Comparison of ENCODE assay signal across 23 mouse cellular contexts in the genomic region with DNA sequence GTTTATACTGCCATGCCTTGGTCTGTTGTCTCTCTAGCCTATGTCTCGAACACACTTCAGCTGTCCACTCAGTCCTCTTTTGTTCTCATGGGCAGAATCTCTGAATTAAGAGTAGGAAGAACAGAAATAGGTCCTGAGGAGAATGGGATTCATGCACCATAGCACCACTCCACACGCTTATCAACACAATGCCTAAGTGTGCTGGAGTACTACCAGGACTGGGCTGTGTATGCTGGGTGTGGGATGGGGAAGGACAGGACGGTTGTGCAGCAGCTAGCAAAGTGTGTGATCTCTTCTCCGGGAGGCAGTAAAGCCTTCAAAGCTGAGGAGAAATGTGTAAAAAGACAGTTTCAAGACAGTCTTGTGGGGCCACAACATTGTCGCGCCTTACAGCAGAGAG.
"Had no signal": no experiment of that assay in that cellular context is flagged by ENCODE, and none has a peak within 500 bp of the region (broad histone marks: within the 10 kb centered on the region; RNA-seq: fewer than 3 reads in every experiment).

No protein-coding gene starts in this region.

- H3K27me3 ChIP-seq: hindbrain, embryonic 13.5 days; hindbrain, embryonic 15.5 days; kidney, embryonic 15.5 days; limb, embryonic 13.5 days; limb, embryonic 15.5 days; liver, embryonic 12.5 days had no signal

- H3K9ac ChIP-seq: forebrain, postnatal 0 days; hindbrain, embryonic 13.5 days; hindbrain, embryonic 15.5 days; kidney, embryonic 15.5 days; limb, embryonic 13.5 days; limb, embryonic 15.5 days; liver, embryonic 12.5 days; liver, embryonic 14.5 days had no signal

- H3K9me3 ChIP-seq: hindbrain, embryonic 13.5 days; hindbrain, embryonic 15.5 days; kidney, embryonic 15.5 days; limb, embryonic 13.5 days; limb, embryonic 15.5 days; liver, embryonic 12.5 days had no signal

- H3K4me3 ChIP-seq: hindbrain, embryonic 13.5 days; hindbrain, embryonic 15.5 days; kidney, embryonic 15.5 days; limb, embryonic 13.5 days; limb, embryonic 15.5 days; liver, embryonic 12.5 days had no signal

- DNase-seq: forebrain, postnatal 0 days; gastrocnemius, postnatal 14 days; gastrocnemius, postnatal 36 days; heart, postnatal 14 days; heart, postnatal 36 days; kidney, adult 11 months; kidney, adult 2 months; kidney, adult 9 months; kidney, postnatal 14 days; kidney, postnatal 36 days; layer of hippocampus, adult 9-11 months; layer of hippocampus, postnatal 36 days; left cerebral cortex, postnatal 4 days had no signal

- H3K27ac ChIP-seq: hindbrain, embryonic 13.5 days; hindbrain, embryonic 15.5 days; hindbrain, postnatal 0 days; kidney, embryonic 15.5 days; kidney, postnatal 0 days; limb, embryonic 13.5 days; limb, embryonic 15.5 days; liver, embryonic 12.5 days; liver, embryonic 14.5 days had no signal

- H3K4me1 ChIP-seq: hindbrain, embryonic 13.5 days; hindbrain, embryonic 15.5 days; kidney, embryonic 15.5 days; limb, embryonic 13.5 days; limb, embryonic 15.5 days; liver, embryonic 12.5 days had no signal

- H3K4me2 ChIP-seq: hindbrain, embryonic 13.5 days; hindbrain, embryonic 15.5 days; kidney, embryonic 15.5 days; limb, embryonic 13.5 days; limb, embryonic 15.5 days; liver, embryonic 12.5 days had no signal

- ATAC-seq: forebrain, postnatal 0 days; hindbrain, postnatal 0 days; intestine, embryonic 16.5 days; liver, embryonic 12.5 days had no signal
